Mouse (Mus musculus) heart, embryonic 13.5 days (tissue): ENCODE results near the gene Amacr. TPM values are rescaled to one million over a fixed set of nuclear protein-coding genes. Genes with fewer than 3 reads are reported as not detected.

Experiments used
- ATAC-seq: fragments of 200-750 bp; cut with Nextera tagmentation; 2 replicates; pipeline ENCODE4 v1.8.0; 2017; ENCODE audit warnings: moderate TSS enrichment; ENCODE audit not compliant: insufficient number of reproducible peaks, low FRiP score, low TSS enrichment; ENCODE audit errors: extremely low read depth
- H3K27ac ChIP-seq: fragments of 300-500 bp; sonication (generic); replicated peaks from 2 replicates; pipeline ENCODE4 v1.5.1; 2015; ENCODE audit warnings: moderate library complexity, mild to moderate bottlenecking, inconsistent platforms
- H3K27me3 ChIP-seq: fragments of 300-500 bp; sonication (generic); replicated peaks from 2 replicates; pipeline ENCODE4 v1.6.1; 2015; ENCODE audit warnings: mild to moderate bottlenecking, inconsistent platforms
- H3K36me3 ChIP-seq: fragments of 300-500 bp; sonication (generic); 2 replicates; pipeline ENCODE4 v1.6.1; 2015; ENCODE audit warnings: mild to moderate bottlenecking, inconsistent platforms
- H3K4me1 ChIP-seq: fragments of 300-500 bp; sonication (generic); 2 replicates; pipeline ENCODE4 v1.6.1; 2015; ENCODE audit warnings: inconsistent platforms
- H3K4me2 ChIP-seq: fragments of 300-500 bp; sonication (generic); 2 replicates; pipeline ENCODE4 v1.6.1; 2015; ENCODE audit warnings: inconsistent platforms, mild to moderate bottlenecking, moderate library complexity
- H3K4me3 ChIP-seq: fragments of 300-500 bp; sonication (generic); 2 replicates; pipeline ENCODE4 v1.5.1; 2015; ENCODE audit warnings: moderate library complexity, mild to moderate bottlenecking, inconsistent platforms
- H3K9ac ChIP-seq: fragments of 300-500 bp; sonication (generic); 2 replicates; pipeline ENCODE4 v1.6.1; 2015; ENCODE audit warnings: inconsistent platforms, mild to moderate bottlenecking, moderate library complexity
- H3K9me3 ChIP-seq: fragments of 300-500 bp; sonication (generic); 2 replicates; pipeline ENCODE4 v1.6.1; 2016; ENCODE audit warnings: inconsistent platforms
- WGBS: fragments of 180-500 bp; shearing (Covaris S2); methylation state at CpG from one replicate; pipeline ENCODE4 v1.1.7; 2015; ENCODE audit warnings: mixed read lengths; 5-methylcytosine and 5-hydroxymethylcytosine counted together
- polyA plus RNA-seq: library from polyadenylated mRNA; unstranded; fragments of >200 nt; fragmentation: Nextera tagmentation; extraction: Ambion mirVana; gene quantifications from 2 replicates; pipeline ENCODE4 v1.2.1, GENCODE M21; 2015

The Amacr gene
- polyA plus RNA-seq: 12.1 and 14.6 TPM in 2 replicates

DNA sequence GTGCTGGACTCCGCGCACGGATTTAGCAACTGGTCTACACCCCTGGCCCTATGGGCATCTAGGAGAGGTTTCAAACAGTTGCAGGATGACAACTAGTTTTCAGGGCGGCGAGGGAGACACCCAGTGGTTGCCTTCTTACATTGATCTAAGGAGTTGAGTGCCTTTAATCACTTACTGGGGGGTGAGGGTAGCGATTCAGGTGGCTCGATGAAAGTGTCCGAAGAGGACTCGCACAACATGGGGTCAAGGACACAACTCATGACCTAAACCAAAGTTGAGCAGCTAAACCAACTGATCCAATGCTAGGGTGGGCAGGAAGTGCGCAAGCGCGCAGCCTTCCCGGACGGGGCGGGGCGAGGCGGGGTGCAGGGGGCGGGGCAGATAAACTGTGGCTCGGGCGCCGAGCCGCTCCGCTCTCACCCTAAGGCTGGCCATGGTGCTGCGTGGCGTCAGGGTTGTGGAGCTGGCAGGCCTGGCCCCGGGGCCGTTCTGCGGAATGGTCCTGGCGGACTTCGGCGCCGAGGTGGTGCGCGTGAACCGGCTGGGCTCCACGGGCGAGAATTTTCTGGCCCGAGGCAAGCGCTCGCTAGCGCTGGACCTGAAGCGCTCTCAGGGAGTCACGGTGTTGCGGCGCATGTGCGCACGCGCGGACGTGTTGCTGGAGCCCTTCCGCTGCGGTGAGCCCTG lies at the start of gene Amacr:
Gene Amacr (plus strand): TSS at position 380 of the 687 bp plus-strand sequence.
- no peaks in the 10 kb centered on the region for H3K9me3 ChIP-seq
- H3K4me2 ChIP-seq: peak within 1 kb of the TSS; percentile 75
- under 1% methylated on average over 52 of the region's 52 CpGs for WGBS
- H3K36me3 ChIP-seq: peaks cover 10% of the 10 kb centered on the region; the same call in 1 of the 2 replicates
- no peaks in the 10 kb centered on the region for H3K27me3 ChIP-seq
- peaks cover 11% of the 10 kb centered on the region for H3K4me1 ChIP-seq
- peak within 1 kb of the TSS; percentile 94 for H3K27ac ChIP-seq
- ATAC-seq: peak; percentile 93
- peak within 1 kb of the TSS; percentile 90 for H3K9ac ChIP-seq
- H3K4me3 ChIP-seq: peak within 1 kb of the TSS; percentile 82

DNA sequence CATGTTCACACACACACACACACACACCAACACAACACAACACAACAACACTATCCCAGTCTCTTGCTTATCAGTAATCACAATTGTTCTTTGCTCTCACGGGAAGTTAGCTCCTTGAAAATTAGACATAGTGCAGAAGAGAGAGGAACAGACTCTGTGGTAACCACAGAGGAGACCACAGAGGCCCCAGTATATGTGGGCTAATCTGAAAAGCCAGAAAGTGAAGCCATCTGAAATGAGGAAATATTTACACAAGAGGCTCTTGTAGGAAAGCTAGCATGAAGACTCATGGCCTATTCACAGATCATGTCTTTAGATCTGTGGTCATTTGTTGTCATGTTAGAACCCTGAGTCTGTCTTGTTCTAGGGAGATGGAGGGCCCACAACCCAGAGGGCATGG lies 47.6 kb upstream of the Amacr start:
- Histone ChIP-seq H3K9ac (no peak overlapping the region), H3K9me3 (no peaks in the 10 kb centered on the region), H3K4me1 (no peaks in the 10 kb centered on the region), H3K4me2 (no peak overlapping the region), H3K36me3 (no peaks in the 10 kb centered on the region), H3K27me3 (no peaks in the 10 kb centered on the region), H3K4me3 (no peak overlapping the region), H3K27ac (no peak overlapping the region)
- ATAC-seq: no peak
- WGBS: 49% methylated on average over 1 of the region's 1 CpGs

DNA sequence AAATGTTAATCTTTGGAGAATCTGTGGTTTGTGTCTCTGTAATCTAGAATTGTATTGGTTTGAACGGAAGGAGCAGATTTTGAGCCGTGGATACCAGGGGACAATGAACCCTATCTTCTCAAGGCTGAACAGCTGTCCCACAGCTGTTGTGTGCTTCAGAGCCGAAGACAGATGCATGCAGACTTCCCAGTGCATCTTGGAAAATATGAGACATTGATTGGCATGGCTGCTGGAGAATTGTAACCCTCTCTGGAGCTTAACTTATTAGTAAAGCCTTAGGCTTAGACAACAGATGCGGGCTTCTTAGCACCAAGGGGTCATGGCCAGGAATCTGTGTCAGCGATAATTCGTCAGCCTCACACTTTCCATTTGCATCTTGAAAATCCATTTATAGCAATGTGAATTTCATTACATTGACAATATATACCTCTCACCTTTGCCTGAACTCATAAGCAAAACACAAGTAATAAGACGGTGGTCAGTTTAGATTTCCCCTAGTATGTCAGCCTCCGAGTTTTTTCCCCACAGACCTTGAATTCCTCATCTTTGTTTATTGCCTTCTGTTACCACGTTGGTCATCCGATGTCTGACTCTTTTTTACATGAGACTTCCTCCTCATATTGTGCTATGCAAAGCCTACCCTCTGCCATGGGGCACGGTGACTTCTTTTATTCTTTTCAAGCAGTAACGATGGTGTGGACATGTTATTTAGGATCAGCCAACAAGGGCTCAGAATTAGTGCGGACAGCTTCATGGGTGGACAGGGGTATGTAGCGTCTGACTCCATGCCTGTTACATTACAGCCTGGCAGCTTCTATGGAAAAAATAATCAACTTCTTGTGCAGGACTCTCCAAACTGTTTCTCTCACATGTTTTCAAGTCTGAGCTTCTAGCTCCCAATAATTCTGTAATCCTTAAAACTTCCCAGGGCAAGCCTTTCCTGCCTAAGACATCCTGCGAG lies 41.1 kb upstream of the Amacr start:
- no peak for ATAC-seq
- 67% methylated on average over 15 of the region's 15 CpGs for WGBS
- H3K4me1 ChIP-seq: no peaks in the 10 kb centered on the region

DNA sequence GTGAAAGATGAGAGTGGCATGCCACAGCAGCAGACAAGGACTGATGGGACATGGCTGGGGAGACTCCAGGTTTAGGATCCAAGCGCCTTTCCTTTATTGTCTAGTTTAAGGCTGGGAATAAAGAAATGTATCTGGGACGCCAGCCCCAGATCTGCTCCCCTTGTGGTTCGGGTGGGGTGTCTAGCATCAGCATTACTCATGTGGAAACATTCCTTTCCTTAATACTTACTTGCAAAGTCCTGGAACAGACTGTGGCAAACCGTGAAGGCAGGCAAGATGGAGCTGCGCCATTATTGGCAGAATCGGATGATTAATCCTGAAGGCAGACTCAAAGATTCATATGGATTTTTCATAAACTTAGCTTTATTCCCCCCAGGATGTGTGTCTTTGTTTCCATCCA lies 39.7 kb upstream of the Amacr start:
- H3K27me3 ChIP-seq: no peaks in the 10 kb centered on the region; the same call in 1 of the 2 replicates
- H3K36me3 ChIP-seq: no peaks in the 10 kb centered on the region
- H3K9me3 ChIP-seq: no peaks in the 10 kb centered on the region
- no peaks in the 10 kb centered on the region for H3K4me1 ChIP-seq
- no peak overlapping the region for H3K27ac ChIP-seq
- ATAC-seq: no peak
- H3K4me3 ChIP-seq: no peak overlapping the region
- no peak overlapping the region for H3K4me2 ChIP-seq
- WGBS: 80% methylated on average over 6 of the region's 6 CpGs
- no peak overlapping the region for H3K9ac ChIP-seq

More for the DNA sequence above, 41.1 kb upstream of the Amacr start:
- Histone ChIP-seq H3K9me3 (no peaks in the 10 kb centered on the region), H3K27ac (no peak overlapping the region), H3K4me3 (no peak overlapping the region), H3K36me3 (no peaks in the 10 kb centered on the region), H3K4me2 (no peak overlapping the region), H3K9ac (no peak overlapping the region), H3K27me3 (no peaks in the 10 kb centered on the region)

DNA sequence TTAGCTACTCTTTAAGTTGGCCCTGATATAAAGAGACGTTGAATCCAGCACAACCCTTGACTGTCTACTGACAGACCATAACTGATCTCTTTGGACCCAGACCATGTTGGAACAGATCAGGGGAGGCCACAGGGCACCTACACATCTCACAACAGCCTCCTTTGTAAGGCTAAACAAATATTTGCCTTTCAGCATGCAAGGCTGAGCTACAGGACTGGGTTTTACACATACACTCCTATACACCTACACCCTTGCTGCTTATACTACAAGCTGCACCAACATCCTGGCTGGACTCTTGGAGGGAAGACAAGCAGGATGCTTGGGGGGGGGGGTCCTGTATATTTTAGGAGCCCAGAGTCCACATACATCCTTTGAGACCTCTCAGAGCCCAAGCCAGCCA lies 33.7 kb upstream of the Amacr start:
- H3K9me3 ChIP-seq: no peaks in the 10 kb centered on the region
- H3K4me2 ChIP-seq: no peak overlapping the region
- WGBS: 82% methylated on average over 1 of the region's 1 CpGs
- H3K27ac ChIP-seq: no peak overlapping the region
- no peak for ATAC-seq
- no peak overlapping the region for H3K9ac ChIP-seq
- no peak overlapping the region for H3K4me3 ChIP-seq
- H3K27me3 ChIP-seq: no peaks in the 10 kb centered on the region; the same call in 1 of the 2 replicates
- H3K4me1 ChIP-seq: no peaks in the 10 kb centered on the region
- H3K36me3 ChIP-seq: no peaks in the 10 kb centered on the region

DNA sequence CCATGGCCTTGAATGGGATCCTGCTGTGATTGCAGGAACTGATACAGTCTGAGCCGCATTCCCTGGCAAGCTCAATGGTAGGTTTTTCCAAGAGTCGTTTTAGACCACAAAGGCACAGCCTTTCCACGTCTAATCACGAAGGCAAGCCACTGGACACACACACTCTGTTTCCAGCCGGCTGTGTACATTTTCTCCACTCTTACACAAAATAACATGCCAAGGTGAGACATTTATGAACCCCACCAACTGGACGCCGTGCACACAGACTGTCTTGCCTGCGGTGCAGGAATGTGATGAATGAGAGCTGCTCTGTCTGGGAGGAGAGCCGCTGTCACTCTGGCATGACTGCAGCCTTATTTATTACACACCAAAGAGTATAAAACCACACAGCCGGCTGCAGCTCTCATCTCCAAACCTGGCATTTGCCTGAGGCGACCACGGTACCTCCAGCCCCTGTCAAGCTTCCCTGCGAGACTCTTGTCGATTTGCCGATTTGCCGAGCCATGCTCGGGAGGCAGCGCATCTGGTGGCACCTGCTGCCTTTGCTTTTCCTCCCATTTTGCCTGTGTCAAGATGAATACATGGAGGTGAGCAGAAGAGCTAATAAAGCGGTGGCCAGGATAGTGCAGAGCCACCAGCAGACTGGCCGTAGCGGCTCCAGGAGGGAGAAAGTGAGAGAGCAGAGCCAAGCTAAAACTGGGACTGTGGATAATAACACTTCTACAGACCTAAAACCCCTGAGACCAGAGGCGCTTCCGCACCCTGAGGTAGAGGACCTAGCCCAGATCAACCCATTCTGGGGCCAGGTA lies 29.4 kb upstream of the Amacr start, which contains the start of gene C1qtnf3:
Gene C1qtnf3 (plus strand): TSS at position 382 of the 809 bp plus-strand sequence.
- Histone ChIP-seq H3K9ac (no peak within 1 kb of the TSS), H3K36me3 (no peaks in the 10 kb centered on the region), H3K27me3 (no peaks in the 10 kb centered on the region), H3K4me2 (no peak within 1 kb of the TSS), H3K27ac (no peak within 1 kb of the TSS), H3K9me3 (no peaks in the 10 kb centered on the region), H3K4me3 (no peak within 1 kb of the TSS), H3K4me1 (no peaks in the 10 kb centered on the region)
- ATAC-seq: no peak
- WGBS: 71% methylated on average over 23 of the region's 23 CpGs

DNA sequence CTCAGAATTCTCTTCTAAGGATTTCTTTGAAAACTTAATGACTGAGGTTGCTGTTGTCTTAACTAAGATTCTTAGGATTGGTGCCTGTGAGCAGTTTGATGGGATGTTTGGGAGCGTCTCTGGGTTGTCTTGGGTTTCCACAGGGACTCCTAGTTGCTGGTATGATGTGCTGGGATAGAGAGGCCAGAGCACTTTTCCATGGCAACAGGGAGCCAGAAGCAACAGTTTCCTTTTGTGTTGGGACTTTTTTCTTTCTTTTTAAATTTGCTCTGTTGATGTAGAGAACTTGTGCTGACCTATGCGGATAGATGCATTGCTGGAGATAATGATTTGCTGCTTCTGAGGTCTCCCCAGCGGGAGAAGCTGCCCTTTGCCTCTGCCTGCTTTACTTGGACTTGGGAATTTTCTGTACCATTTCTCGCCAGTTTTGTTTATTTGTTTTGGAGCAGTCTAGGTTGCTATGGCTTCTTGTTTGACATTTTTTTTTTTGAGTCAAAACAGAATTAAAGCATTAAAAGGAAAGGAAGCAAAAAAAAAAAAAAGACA lies 28.7 kb upstream of the Amacr start:
- no peak for ATAC-seq
- no peak overlapping the region for H3K4me3 ChIP-seq
- no peak overlapping the region for H3K9ac ChIP-seq
- 50% methylated on average over 4 of the region's 4 CpGs for WGBS
- H3K36me3 ChIP-seq: no peaks in the 10 kb centered on the region
- H3K27me3 ChIP-seq: no peaks in the 10 kb centered on the region
- H3K9me3 ChIP-seq: no peaks in the 10 kb centered on the region
- H3K4me1 ChIP-seq: no peaks in the 10 kb centered on the region
- no peak overlapping the region for H3K4me2 ChIP-seq
- no peak overlapping the region for H3K27ac ChIP-seq

DNA sequence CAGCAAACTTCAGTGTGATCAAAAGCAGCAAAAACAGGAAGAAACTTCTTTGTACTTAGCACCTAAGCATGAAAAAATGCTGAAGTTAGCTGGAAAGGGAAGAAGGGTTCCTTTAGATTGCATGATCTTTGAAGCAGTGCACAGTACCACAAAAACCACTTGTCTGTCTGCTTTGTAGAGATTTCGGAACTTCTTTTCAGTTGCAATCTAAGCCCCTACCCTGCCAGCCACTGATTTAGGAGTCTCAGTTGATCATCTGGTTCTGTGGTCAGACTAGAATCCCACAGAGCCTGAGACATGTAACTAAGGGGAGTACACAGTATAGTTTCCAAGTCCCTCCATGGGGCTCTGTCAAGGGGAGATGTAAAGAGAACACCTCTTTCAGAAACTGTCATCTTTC lies 28.1 kb upstream of the Amacr start:
- Histone ChIP-seq H3K9me3 (no peaks in the 10 kb centered on the region), H3K4me1 (no peaks in the 10 kb centered on the region), H3K4me3 (no peak overlapping the region), H3K9ac (no peak overlapping the region), H3K4me2 (no peak overlapping the region), H3K27me3 (no peaks in the 10 kb centered on the region), H3K27ac (no peak overlapping the region), H3K36me3 (no peaks in the 10 kb centered on the region)
- WGBS: 70% methylated on average over 1 of the region's 1 CpGs
- ATAC-seq: no peak

DNA sequence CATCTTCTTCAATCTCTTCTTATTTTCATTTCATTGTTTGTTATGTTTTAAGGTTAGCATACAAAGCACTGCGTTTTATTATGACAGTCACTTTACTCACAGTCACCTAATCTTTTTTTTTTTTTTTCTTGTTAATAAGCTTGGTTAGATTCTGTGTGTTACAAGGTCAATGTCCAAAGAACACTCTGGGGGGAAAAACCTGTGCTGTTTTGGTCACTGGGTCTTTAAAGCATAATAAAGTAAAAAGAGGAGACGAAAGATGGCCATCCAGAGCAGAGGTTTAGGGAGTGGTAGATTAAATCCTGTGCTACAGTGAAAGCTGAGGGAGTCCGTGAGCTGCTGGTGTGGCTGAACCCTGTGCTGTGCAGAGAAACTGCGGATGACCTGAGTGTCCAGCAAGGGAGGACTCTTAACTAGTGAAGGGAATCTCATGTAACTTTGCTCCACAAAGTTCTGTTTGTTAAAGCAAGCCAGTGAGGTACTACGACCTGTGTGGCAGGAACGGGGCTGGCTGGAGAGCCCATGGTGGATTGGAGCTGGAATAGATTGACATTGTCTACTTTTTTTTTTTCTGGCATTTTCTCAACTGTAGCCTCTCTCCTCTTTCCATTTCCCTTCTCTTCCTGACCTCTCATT lies 27.1 kb upstream of the Amacr start:
- no peaks in the 10 kb centered on the region for H3K9me3 ChIP-seq
- H3K27ac ChIP-seq: no peak overlapping the region
- no peak overlapping the region for H3K4me2 ChIP-seq
- H3K9ac ChIP-seq: no peak overlapping the region
- H3K36me3 ChIP-seq: no peaks in the 10 kb centered on the region
- no peak for ATAC-seq
- no peak overlapping the region for H3K4me3 ChIP-seq
- no peaks in the 10 kb centered on the region for H3K27me3 ChIP-seq
- 68% methylated on average over 6 of the region's 6 CpGs for WGBS
- no peaks in the 10 kb centered on the region for H3K4me1 ChIP-seq

DNA sequence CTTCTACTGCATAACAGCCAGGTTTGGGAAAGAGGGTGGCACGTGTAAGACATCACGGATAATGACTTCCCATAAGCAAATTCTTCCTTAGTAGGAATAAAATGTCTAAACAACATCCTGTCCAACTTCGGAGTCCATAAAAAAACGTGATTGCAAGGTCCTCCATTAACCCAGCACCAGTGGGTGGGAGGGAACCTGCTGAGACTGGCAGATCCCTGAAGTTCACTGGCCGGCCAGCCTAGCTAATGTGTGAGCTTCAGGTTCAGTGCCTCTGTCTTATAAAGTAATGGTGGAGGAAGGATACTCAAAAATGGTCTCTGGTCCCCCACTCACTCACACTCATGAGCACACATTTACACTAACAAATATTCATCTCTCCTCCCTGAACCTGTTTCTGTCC lies 26.4 kb upstream of the Amacr start:
- H3K27ac ChIP-seq: no peak overlapping the region
- H3K9me3 ChIP-seq: no peaks in the 10 kb centered on the region
- ATAC-seq: no peak
- H3K4me3 ChIP-seq: no peak overlapping the region
- no peak overlapping the region for H3K4me2 ChIP-seq
- H3K36me3 ChIP-seq: no peaks in the 10 kb centered on the region
- H3K4me1 ChIP-seq: no peaks in the 10 kb centered on the region
- WGBS: 61% methylated on average over 5 of the region's 5 CpGs
- H3K9ac ChIP-seq: no peak overlapping the region
- H3K27me3 ChIP-seq: no peaks in the 10 kb centered on the region
